Mouse (Mus musculus): ENCODE results near the gene Exoc8. TPM values are rescaled to one million over a fixed set of nuclear protein-coding genes. Genes with fewer than 3 reads are reported as not detected.

The Exoc8 gene
- polyA plus RNA-seq, 1 experiment from 2014 or later: 3.6 TPM

DNA sequence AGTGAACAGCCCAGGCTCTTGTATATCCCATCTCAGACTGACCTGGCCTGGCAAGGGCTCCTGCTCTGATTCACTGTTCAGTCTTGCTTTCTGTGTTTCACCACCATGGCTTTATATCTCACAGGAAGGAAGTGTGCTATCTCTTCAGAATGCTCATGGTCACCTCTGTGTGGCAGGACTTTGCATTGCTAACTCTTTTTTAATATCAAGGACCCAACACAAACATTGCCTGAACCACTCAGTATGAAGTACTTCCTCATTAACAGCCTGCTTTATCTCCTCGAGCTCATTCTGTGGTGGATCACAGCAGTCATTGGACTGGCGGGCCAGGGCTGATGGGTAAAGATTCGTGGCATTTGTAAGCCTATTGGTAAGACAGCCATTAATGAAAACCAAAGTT is 30.8 kb downstream of the Exoc8 start:
- H3K4me3 ChIP-seq (ENCODE audit: low read depth, low read length): no peak overlapping the region
- ATAC-seq (ENCODE audit: low read depth): no peak
- no peak overlapping the region for H3K27ac ChIP-seq (ENCODE audit: low read length)
- H3K36me3 ChIP-seq (ENCODE audit: control insufficient read depth, insufficient read depth): peaks cover 2% of the 10 kb centered on the region; the same call in 1 of the 2 replicates
- H3K4me1 ChIP-seq (ENCODE audit: control insufficient read depth, low read depth, low read length): peaks cover 33% of the 10 kb centered on the region
- no peaks in the 10 kb centered on the region for H3K27me3 ChIP-seq (ENCODE audit: control insufficient read depth, insufficient read depth, low read depth, low read length)
- 18% methylated on average over 3 of the region's 3 CpGs for WGBS (ENCODE audit: insufficient replicate concordance)
- H3K4me2 ChIP-seq (ENCODE audit: low read depth, low read length): no peak overlapping the region
- H3K9me3 ChIP-seq (replicated peaks; ENCODE audit: control insufficient read depth, low read length): no peaks in the 10 kb centered on the region
- H3K9ac ChIP-seq (ENCODE audit: low read depth, low read length): no peak overlapping the region

DNA sequence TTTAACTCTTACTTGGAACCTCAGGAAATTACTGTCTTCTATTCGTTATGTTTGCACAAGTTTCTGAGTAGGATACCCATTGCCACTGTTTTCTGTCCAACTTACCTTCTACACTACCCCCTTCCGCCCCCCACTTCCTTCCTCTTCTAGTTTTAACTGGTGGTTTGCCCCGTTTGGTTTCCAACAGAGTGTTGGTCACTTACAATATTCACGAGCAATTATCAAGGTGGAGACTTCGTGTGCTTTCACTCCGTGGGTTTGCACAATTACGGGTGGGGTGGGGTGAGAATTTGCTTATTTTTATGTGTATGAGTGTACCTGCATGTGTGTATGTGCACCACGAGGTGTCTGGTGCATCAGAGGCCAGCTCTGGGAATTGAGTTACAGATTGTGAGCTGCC is 33.8 kb downstream of the Exoc8 start:
- peaks cover 8% of the 10 kb centered on the region for H3K36me3 ChIP-seq (ENCODE audit: control insufficient read depth, insufficient read depth)
- ATAC-seq (ENCODE audit: low read depth): no peak
- peak overlapping the region; percentile 92 for H3K9ac ChIP-seq (ENCODE audit: low read depth, low read length)
- H3K4me1 ChIP-seq (ENCODE audit: control insufficient read depth, low read depth, low read length): peaks cover 37% of the 10 kb centered on the region
- no peaks in the 10 kb centered on the region for H3K9me3 ChIP-seq (replicated peaks; ENCODE audit: control insufficient read depth, low read length)
- no peaks in the 10 kb centered on the region for H3K27me3 ChIP-seq (ENCODE audit: control insufficient read depth, insufficient read depth, low read depth, low read length)
- WGBS (ENCODE audit: insufficient replicate concordance): 1% methylated on average over 8 of the region's 8 CpGs
- peak overlapping the region; percentile 89 for H3K27ac ChIP-seq (ENCODE audit: low read length)
- H3K4me3 ChIP-seq (ENCODE audit: low read depth, low read length): peak overlapping the region; percentile 96
- H3K4me2 ChIP-seq (ENCODE audit: low read depth, low read length): peak overlapping the region; percentile 82

DNA sequence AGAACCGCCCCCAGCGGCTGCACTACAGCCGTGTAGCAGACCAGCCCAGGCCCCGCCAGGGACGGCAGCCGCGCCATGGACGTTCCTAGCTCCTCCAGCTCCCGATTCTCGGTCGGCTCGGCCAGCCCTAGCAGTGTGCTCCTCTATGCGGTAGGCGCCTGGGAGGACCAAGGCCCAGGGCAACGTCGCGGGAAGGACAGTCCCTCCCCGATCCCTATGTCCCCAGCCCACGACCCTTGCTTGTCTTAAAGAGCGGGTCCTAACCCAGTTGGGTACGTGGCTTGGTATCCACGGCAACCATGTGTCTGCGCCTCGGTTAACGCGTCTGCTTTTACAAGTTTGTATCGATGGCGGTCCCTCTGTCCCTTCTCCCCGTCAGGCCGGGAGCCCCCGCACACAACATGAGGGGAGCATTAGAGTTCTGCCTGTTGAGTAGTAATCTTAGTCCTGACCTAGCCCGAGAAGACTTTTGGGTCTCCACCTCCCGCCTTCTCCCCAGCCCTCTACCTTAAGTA is 34.3 kb downstream of the Exoc8 start:
- Histone ChIP-seq H3K9ac (ENCODE audit: low read depth, low read length) (peak overlapping the region; percentile 92), H3K27me3 (ENCODE audit: control insufficient read depth, insufficient read depth, low read depth, low read length) (no peaks in the 10 kb centered on the region), H3K9me3 (replicated peaks; ENCODE audit: control insufficient read depth, low read length) (no peaks in the 10 kb centered on the region), H3K4me3 (ENCODE audit: low read depth, low read length) (peak overlapping the region; percentile 96), H3K27ac (ENCODE audit: low read length) (peak overlapping the region; percentile 89), H3K4me1 (ENCODE audit: control insufficient read depth, low read depth, low read length) (peaks cover 37% of the 10 kb centered on the region), H3K4me2 (ENCODE audit: low read depth, low read length) (peak overlapping the region; percentile 82), H3K36me3 (ENCODE audit: control insufficient read depth, insufficient read depth) (peaks cover 11% of the 10 kb centered on the region)
- peak; percentile 20 for ATAC-seq (ENCODE audit: low read depth)
- WGBS (ENCODE audit: insufficient replicate concordance): under 1% methylated on average over 33 of the region's 33 CpGs

DNA sequence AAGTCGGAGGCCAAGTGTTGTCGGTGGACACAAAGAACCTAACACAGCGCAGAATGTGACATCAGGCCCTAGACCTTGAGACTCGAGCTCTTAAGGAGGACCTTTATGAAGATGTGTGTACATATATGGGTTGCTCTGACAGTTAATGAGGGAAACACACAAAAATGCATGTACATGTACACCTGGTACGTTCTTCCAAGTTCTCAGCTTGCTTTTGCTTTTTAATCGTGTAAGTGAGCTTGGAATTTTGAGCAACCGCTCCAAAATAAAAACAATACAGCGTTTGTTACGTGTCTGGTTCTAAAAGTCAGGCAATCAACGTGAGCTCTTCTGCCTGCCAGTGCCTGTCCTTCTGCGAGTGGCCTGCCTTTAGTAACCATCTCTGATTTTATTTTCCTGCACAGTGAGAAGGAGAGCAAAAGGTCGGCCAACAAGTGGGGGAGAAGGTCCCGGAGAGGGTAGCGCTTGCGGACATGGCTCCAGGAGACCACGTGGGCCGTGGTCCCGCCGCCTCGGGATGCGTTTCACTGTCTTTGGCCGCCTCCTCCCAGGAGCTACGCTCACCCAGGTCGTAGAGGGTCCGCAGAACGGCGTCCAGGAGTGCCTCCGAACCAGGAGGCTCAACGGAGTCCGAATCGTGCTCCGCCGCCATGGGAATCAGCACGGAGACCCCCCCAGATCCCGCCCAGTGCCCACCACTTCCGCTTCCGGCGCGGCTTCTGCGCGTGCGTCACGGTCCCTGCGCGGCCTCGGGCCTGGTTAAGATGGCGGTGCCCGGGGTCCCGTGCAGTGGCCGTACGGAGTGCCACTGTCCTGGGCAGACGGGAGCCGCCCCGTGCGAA is 35.0 kb downstream of the Exoc8 start, which contains the start of the genes Gnpat and 2810004N23Rik:
Gene Gnpat (plus strand): TSS at position 713 of the 842 bp plus-strand sequence.
Gene 2810004N23Rik (minus strand): TSS at position 800 of the 842 bp plus-strand sequence.
- Histone ChIP-seq H3K27me3 (ENCODE audit: control insufficient read depth, insufficient read depth, low read depth, low read length) (no peaks in the 10 kb centered on the region), H3K9me3 (replicated peaks; ENCODE audit: control insufficient read depth, low read length) (no peaks in the 10 kb centered on the region), H3K4me1 (ENCODE audit: control insufficient read depth, low read depth, low read length) (peaks cover 37% of the 10 kb centered on the region), H3K36me3 (ENCODE audit: control insufficient read depth, insufficient read depth) (peaks cover 13% of the 10 kb centered on the region), H3K9ac (ENCODE audit: low read depth, low read length) (peak within 1 kb of the TSS; percentile 92), H3K4me3 (ENCODE audit: low read depth, low read length) (peak within 1 kb of the TSS; percentile 96), H3K27ac (ENCODE audit: low read length) (peak within 1 kb of the TSS; percentile 89), H3K4me2 (ENCODE audit: low read depth, low read length) (peak within 1 kb of the TSS; percentile 82)
- ATAC-seq (ENCODE audit: low read depth): peak; percentile 93
- under 1% methylated on average over 55 of the region's 55 CpGs for WGBS (ENCODE audit: insufficient replicate concordance)

DNA sequence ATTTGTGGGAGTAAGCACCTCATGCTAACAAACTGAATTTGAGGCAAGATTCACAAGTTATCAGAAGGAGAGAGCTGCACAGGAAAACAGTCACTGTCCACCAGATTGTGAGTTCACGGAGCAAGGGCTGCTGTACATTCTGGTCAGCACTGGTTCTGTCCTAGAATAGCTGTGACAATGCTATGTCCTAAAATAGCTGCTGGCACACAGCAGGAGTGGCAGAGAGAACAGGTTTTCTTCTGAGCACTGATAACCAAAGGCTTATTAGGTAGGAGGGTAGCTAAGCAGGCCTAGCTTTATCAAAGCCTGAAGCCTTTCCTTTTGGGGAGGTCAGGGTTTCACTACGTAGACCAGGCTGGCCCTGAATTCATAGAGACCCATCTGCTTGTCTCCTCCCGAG is 37.3 kb downstream of the Exoc8 start:
- no peaks in the 10 kb centered on the region for H3K9me3 ChIP-seq (replicated peaks; ENCODE audit: control insufficient read depth, low read length)
- no peak overlapping the region for H3K9ac ChIP-seq (ENCODE audit: low read depth, low read length)
- no peaks in the 10 kb centered on the region for H3K27me3 ChIP-seq (ENCODE audit: control insufficient read depth, insufficient read depth, low read depth, low read length)
- peaks cover 29% of the 10 kb centered on the region for H3K36me3 ChIP-seq (ENCODE audit: control insufficient read depth, insufficient read depth)
- H3K27ac ChIP-seq (ENCODE audit: low read length): no peak overlapping the region
- no peak overlapping the region for H3K4me3 ChIP-seq (ENCODE audit: low read depth, low read length)
- no peak for ATAC-seq (ENCODE audit: low read depth)
- 62% methylated on average over 3 of the region's 3 CpGs for WGBS (ENCODE audit: insufficient replicate concordance)
- H3K4me2 ChIP-seq (ENCODE audit: low read depth, low read length): no peak overlapping the region
- H3K4me1 ChIP-seq (ENCODE audit: control insufficient read depth, low read depth, low read length): peaks cover 20% of the 10 kb centered on the region

DNA sequence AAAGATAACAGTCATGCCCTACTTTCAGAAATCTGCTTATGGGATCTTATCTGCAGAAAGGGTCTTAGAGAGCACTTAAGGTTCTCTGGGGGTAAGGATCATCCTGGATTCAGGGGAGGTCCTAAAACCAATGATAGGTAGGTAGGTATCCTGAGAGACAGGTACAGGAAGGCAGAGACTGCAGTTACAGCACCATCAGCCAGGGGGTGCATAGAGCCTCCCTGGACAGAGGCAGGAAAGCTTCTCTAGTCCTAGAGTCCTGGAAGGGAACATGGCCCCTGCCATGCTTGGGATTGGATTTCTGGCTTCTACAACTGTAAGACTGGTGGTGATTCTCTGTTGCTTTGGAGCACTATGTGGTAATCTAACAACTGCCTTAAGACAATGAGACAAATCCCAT is 38.0 kb downstream of the Exoc8 start:
- ATAC-seq (ENCODE audit: low read depth): no peak
- H3K4me1 ChIP-seq (ENCODE audit: control insufficient read depth, low read depth, low read length): peaks cover 13% of the 10 kb centered on the region
- H3K4me2 ChIP-seq (ENCODE audit: low read depth, low read length): no peak overlapping the region
- H3K9me3 ChIP-seq (replicated peaks; ENCODE audit: control insufficient read depth, low read length): no peaks in the 10 kb centered on the region
- H3K4me3 ChIP-seq (ENCODE audit: low read depth, low read length): no peak overlapping the region
- H3K27me3 ChIP-seq (ENCODE audit: control insufficient read depth, insufficient read depth, low read depth, low read length): no peaks in the 10 kb centered on the region
- H3K27ac ChIP-seq (ENCODE audit: low read length): no peak overlapping the region
- H3K36me3 ChIP-seq (ENCODE audit: control insufficient read depth, insufficient read depth): peaks cover 35% of the 10 kb centered on the region
- H3K9ac ChIP-seq (ENCODE audit: low read depth, low read length): no peak overlapping the region

DNA sequence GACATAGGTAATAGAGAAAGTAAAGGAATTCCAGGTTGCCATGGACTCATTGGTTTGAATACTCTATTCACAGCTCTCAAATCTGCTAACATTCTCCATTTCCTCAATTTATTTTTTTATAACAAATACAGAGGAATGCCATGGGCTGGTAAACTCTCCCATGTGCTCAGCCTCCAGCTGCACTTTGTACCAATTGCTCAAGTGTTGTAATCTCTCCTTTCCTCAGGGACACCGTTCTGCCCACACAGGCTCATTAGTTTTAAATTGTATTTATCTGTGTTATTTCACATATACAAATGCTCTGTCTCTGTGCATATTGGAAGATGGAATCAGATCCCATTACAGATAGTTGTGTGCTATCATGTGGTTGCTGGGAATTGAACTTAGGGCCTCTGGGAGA is 44.0 kb downstream of the Exoc8 start:
- Histone ChIP-seq H3K9ac (ENCODE audit: low read depth, low read length) (no peak overlapping the region), H3K36me3 (ENCODE audit: control insufficient read depth, insufficient read depth) (peaks cover 32% of the 10 kb centered on the region), H3K4me1 (ENCODE audit: control insufficient read depth, low read depth, low read length) (no peaks in the 10 kb centered on the region), H3K9me3 (replicated peaks; ENCODE audit: control insufficient read depth, low read length) (no peaks in the 10 kb centered on the region), H3K27ac (ENCODE audit: low read length) (no peak overlapping the region), H3K4me3 (ENCODE audit: low read depth, low read length) (no peak overlapping the region), H3K27me3 (ENCODE audit: control insufficient read depth, insufficient read depth, low read depth, low read length) (no peaks in the 10 kb centered on the region), H3K4me2 (ENCODE audit: low read depth, low read length) (no peak overlapping the region)
- ATAC-seq (ENCODE audit: low read depth): no peak
- WGBS (ENCODE audit: insufficient replicate concordance): 67% methylated on average over 1 of the region's 1 CpGs

DNA sequence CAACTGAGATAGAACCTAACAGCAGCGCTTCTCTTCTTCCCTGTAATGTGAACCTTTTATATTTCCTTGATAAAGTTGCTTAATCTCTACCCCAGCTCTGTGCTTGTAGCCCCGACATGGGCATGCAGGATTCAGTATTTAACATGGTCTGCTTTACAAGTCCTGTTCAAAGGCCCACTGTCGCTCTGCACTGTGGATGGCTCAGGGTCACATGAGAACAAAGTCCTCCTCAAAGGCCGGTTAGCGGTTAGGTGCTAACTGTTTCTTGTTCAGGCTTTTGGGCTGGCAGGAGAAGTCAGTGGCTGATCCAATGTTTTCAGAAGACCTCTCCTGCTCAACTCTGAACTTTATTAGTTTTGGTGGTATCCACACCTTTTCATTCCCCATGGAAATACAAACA is 51.9 kb downstream of the Exoc8 start:
- WGBS (ENCODE audit: insufficient replicate concordance): 67% methylated on average over 5 of the region's 5 CpGs
- no peak overlapping the region for H3K9ac ChIP-seq (ENCODE audit: low read depth, low read length)
- no peaks in the 10 kb centered on the region for H3K27me3 ChIP-seq (ENCODE audit: control insufficient read depth, insufficient read depth, low read depth, low read length)
- H3K36me3 ChIP-seq (ENCODE audit: control insufficient read depth, insufficient read depth): peaks cover 3% of the 10 kb centered on the region; the same call in 1 of the 2 replicates
- H3K27ac ChIP-seq (ENCODE audit: low read length): no peak overlapping the region
- peaks cover 6% of the 10 kb centered on the region for H3K4me1 ChIP-seq (ENCODE audit: control insufficient read depth, low read depth, low read length)
- H3K9me3 ChIP-seq (replicated peaks; ENCODE audit: control insufficient read depth, low read length): no peaks in the 10 kb centered on the region
- no peak overlapping the region for H3K4me2 ChIP-seq (ENCODE audit: low read depth, low read length)
- H3K4me3 ChIP-seq (ENCODE audit: low read depth, low read length): no peak overlapping the region
- ATAC-seq (ENCODE audit: low read depth): peak; percentile 63

DNA sequence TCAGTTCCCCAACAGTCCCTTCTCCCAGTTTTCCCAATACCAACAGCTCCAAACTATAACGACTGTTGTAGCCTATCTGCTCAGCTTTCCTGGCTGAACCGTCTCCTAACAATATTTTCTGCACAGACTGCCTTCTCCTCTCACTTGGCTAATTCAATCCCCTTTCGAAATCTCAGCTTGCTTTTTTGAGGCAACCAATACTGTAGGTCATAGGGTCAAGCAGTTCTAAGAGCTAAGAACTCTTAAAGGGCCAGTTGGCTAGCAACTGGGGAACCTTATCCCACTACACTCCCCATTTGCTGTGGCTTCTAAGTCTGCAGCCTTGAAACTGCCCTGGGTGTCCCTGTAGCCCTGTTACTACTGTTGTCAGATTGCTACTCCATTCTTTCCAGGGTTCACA is 52.4 kb downstream of the Exoc8 start:
- no peak overlapping the region for H3K4me3 ChIP-seq (ENCODE audit: low read depth, low read length)
- ATAC-seq (ENCODE audit: low read depth): no peak
- H3K9me3 ChIP-seq (replicated peaks; ENCODE audit: control insufficient read depth, low read length): no peaks in the 10 kb centered on the region
- no peak overlapping the region for H3K4me2 ChIP-seq (ENCODE audit: low read depth, low read length)
- peaks cover 5% of the 10 kb centered on the region for H3K36me3 ChIP-seq (ENCODE audit: control insufficient read depth, insufficient read depth)
- no peaks in the 10 kb centered on the region for H3K27me3 ChIP-seq (ENCODE audit: control insufficient read depth, insufficient read depth, low read depth, low read length)
- no peak overlapping the region for H3K27ac ChIP-seq (ENCODE audit: low read length)
- no peak overlapping the region for H3K9ac ChIP-seq (ENCODE audit: low read depth, low read length)
- H3K4me1 ChIP-seq (ENCODE audit: control insufficient read depth, low read depth, low read length): peaks cover 6% of the 10 kb centered on the region
- WGBS (ENCODE audit: insufficient replicate concordance): 43% methylated on average over 3 of the region's 3 CpGs
